Mouse (Mus musculus) Patski (cell line): ENCODE data around the gene Dhrs3. TPM values are rescaled to one million over a fixed set of nuclear protein-coding genes. Genes with fewer than 3 reads are reported as not detected.

Experiments
- ATAC-seq: fragments of 100-300 bp; one replicate; pipeline ENCODE4 v1.8.0; 2021
- CTCF ChIA-PET: fragments of 350-600 bp; sonication (Branson Sonifier 250); formaldehyde crosslinking; loops from one replicate; lab custom pipeline; 2022; ENCODE audit warnings: inconsistent platforms; lab: Charles Lee
- POLR2A ChIA-PET: fragments of 350-600 bp; sonication (Branson Sonifier 250); formaldehyde crosslinking; loops from one replicate; lab custom pipeline; 2022; ENCODE audit warnings: antibody characterized with exemption, inconsistent platforms; lab: Charles Lee
- DNase-seq: peaks from one replicate; pipeline ENCODE4 v3.0.0-alpha.2; 2011; ENCODE audit warnings: low read depth, low spot score
- H3K27me3 ChIP-seq: fragments of 371-371 bp; one replicate; pipeline ENCODE4 v1.5.1; 2021
- CTCF ChIP-seq: fragments of 100-300 bp; IDR thresholded peaks from one replicate; pipeline ENCODE4 v1.5.1; 2021
- in situ Hi-C: fragments of 300-500 bp; cut with MboI; formaldehyde crosslinking; loops from 3 replicates; pipeline ENCODE4 v1.11.1; 2018; ENCODE audit warnings: low pct_unique_long_range_greater_than_20kb, mixed read lengths
- polyA plus RNA-seq: library from polyadenylated mRNA; unstranded; gene quantifications from one replicate; pipeline ENCODE4 v1.2.3, GENCODE M21; 2021

The Dhrs3 gene
- polyA plus RNA-seq, 1 experiment from 2014 or later = 281 TPM

DNA sequence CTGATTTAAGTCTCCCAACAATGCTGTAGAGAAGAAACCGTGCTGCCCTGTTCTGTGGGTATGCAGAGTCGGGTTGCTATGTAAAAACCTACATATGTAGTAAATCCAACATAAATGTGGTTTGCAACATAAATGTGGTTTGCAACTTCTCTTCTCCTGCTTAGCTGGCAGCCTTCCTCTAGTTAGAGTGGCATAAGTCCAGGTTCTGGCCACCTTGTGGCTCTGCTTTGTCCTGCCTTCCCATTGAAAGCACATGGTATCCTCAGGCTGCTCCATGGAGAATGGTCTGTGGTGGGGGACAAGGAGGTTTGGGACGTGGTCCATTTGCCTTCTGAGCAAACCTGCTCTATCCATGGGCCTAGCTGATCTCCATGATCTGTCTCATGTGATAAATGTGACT lies 58.3 kb downstream of the Dhrs3 start:
- DNase-seq (no peak), ATAC-seq (no peak)
- CTCF ChIA-PET = interaction anchor here (2.8 kb wide), 1 partner anchor 42 kb away, joined by 7 read pairs; no protein-coding TSS in a partner anchor
- POLR2A ChIA-PET = interaction anchor here (0.9 to 2.0 kb wide), 4 partner anchors 17 to 49 kb away, joined by 3 to 9 read pairs (median 4); no protein-coding TSS in a partner anchor
- no peak for TF ChIP-seq CTCF
- no peaks in the 10 kb centered on the region for H3K27me3 ChIP-seq
- in situ Hi-C loops = no loop called here

DNA sequence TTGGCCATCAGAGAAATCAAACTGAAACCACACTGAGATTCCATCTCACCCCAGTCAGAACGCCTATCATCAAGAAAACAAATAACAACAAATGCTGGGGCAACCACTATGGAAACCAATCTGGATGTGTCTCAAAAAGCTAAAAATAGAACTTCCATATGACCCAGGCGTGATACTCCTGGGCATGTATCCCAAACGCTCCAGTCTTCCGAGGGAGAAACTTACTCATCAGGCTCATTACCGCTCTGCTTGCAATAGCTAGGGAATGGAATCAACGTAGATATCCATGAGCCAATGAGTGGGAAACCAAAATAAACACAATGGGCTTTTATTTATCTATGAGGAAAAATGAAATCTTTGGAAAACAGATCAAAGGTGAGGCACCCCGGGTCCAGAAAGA lies 59.2 kb downstream of the Dhrs3 start:
- in situ Hi-C loops = no loop called here
- CTCF ChIA-PET = no interaction called here
- no peak for TF ChIP-seq CTCF
- H3K27me3 ChIP-seq = no peaks in the 10 kb centered on the region
- DNase-seq (no peak), ATAC-seq (no peak)
- POLR2A ChIA-PET = interaction anchor here (0.8 kb wide), 1 partner anchor 57 kb away, joined by 3 read pairs; no protein-coding TSS in a partner anchor

DNA sequence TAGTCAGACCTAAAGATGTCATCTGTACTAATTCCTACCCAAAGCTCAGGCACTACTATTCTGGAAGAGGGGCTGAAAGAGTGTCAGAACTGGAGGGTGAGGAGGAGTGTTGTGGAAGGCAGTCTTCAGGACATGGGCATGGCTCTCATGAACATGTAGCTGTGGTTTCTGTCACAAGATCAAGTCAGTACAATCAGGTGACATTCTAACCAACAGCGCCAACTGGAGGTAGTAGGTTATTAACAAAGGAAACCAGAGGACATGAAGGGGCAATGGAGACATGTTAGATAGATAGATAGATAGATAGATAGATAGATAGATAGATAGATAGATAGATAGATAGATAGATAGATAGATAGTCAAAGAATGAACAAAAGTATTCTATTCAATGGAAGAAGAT lies 60.8 kb downstream of the Dhrs3 start:
- ATAC-seq = no peak
- ChIA-PET CTCF (interaction anchor here (1.2 kb wide), 1 partner anchor 39 kb away, joined by 3 read pairs; no protein-coding TSS in a partner anchor), POLR2A (interaction anchor here (1.2 kb wide), 1 partner anchor 39 kb away, joined by 3 read pairs; no protein-coding TSS in a partner anchor)
- in situ Hi-C loops = no loop called here
- no peak for TF ChIP-seq CTCF
- no peaks in the 10 kb centered on the region for H3K27me3 ChIP-seq
- no peak for DNase-seq

DNA sequence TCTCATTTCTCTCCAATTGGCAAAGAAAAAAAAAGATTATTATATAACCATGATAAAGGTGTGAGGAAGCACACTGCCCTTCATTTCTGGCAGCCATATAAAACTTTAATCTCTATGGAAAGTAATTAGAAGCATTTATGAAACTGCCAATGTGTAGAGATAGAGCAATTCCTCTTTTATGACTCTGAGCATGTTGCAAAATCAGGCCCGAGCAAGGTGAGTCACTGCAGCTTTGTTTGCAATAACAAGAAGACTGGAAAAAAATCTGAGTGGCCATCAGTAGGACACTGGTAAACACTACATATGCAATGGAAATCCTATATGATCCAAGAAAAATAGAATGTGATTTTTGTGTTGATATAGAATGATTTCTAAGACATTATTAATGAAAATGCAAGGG lies 63.2 kb downstream of the Dhrs3 start:
- H3K27me3 ChIP-seq = no peaks in the 10 kb centered on the region
- CTCF ChIA-PET = interaction anchor here (0.9 to 2.1 kb wide), 2 partner anchors 21 to 67 kb away, joined by 3 to 5 read pairs; no protein-coding TSS in a partner anchor
- DNase-seq = no peak
- TF ChIP-seq CTCF = no peak
- POLR2A ChIA-PET = no interaction called here
- in situ Hi-C loops = no loop called here
- no peak for ATAC-seq

DNA sequence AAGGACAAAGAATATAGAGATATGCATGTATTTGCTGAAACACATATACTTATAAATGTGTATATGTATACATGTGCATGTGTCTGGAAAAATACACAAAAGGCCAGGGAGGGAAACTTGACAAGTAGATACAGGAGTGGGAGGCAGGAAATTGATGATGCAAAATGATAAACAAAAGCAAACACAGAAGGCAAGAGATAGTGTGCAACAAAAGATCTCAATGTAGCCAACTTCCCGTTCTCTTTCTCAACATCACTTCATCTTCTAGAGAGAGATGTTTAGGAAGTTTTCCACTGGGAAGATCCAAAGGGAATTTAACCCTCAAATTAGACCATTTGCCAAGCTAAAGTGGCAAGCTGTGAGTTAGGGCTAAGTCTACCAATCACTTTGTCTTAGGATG lies 63.7 kb downstream of the Dhrs3 start:
- in situ Hi-C loops = no loop called here
- POLR2A ChIA-PET = interaction anchor here (1.1 kb wide), 1 partner anchor 62 kb away, joined by 4 read pairs; no protein-coding TSS in a partner anchor

DNA sequence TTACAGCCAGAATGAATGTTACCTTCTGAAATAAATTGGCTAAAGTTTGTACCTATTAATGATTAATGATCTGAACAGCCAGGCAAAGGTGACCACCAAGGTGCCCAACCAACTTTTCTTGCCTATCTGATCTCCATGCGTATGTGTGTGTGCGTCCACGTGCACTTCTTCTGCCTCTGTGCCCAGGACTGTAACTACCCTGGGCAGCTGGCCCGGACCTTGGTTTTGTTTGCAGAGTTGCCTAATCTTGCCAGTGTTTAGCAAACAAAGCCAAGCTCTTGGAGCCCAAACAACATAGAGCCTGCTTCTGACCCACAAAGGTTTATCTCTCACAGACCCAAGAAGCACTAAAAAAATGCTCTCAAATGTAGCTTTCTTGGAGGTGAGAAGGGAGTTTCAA lies 64.6 kb downstream of the Dhrs3 start:
- TF ChIP-seq CTCF = no peak
- DNase-seq (no peak), ATAC-seq (no peak)
- no peaks in the 10 kb centered on the region for H3K27me3 ChIP-seq
- POLR2A ChIA-PET = interaction anchor here (0.9 to 1.3 kb wide), 3 partner anchors 26 to 63 kb away, joined by 3 to 4 read pairs (median 4); no protein-coding TSS in a partner anchor
- CTCF ChIA-PET = interaction anchor here (1.1 to 2.1 kb wide), 6 partner anchors 11 to 67 kb away, joined by 3 to 6 read pairs (median 4); no protein-coding TSS in a partner anchor
- in situ Hi-C loops = no loop called here

More for the DNA sequence above, 63.7 kb downstream of the Dhrs3 start:
- DNase-seq (no peak), ATAC-seq (no peak)
- H3K27me3 ChIP-seq = no peaks in the 10 kb centered on the region
- TF ChIP-seq CTCF = no peak
- CTCF ChIA-PET = interaction anchor here (1.1 to 2.1 kb wide), 3 partner anchors 17 to 66 kb away, joined by 3 to 5 read pairs (median 4); no protein-coding TSS in a partner anchor

DNA sequence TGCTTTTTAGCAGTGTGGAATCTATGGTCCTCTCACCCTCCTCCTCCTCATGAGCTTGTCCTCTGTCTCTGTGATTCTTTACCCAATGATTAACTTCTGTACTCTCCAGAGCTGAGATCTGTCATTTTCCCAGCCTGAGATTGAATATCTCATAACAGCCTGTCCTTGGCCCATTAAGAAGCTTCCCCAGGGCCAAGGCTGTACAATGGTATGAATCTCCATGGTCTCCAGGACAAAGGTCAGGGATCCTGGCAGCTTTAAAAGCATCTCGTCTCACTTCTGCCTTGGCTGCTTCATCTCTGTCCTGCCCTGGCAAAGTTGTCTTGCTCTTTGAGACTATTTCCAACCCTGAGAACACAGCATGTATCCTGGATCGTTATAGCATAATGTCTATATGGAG lies 65.1 kb downstream of the Dhrs3 start:
- ATAC-seq = no peak
- H3K27me3 ChIP-seq = no peaks in the 10 kb centered on the region
- no peak for DNase-seq
- ChIA-PET POLR2A (interaction anchor here (0.9 to 1.3 kb wide), 2 partner anchors 26 to 40 kb away, joined by 3 to 4 read pairs; no protein-coding TSS in a partner anchor), CTCF (interaction anchor here (1.3 to 2.1 kb wide), 5 partner anchors 10 to 67 kb away, joined by 3 to 6 read pairs (median 4); no protein-coding TSS in a partner anchor)
- in situ Hi-C loops = no loop called here
- no peak for TF ChIP-seq CTCF

DNA sequence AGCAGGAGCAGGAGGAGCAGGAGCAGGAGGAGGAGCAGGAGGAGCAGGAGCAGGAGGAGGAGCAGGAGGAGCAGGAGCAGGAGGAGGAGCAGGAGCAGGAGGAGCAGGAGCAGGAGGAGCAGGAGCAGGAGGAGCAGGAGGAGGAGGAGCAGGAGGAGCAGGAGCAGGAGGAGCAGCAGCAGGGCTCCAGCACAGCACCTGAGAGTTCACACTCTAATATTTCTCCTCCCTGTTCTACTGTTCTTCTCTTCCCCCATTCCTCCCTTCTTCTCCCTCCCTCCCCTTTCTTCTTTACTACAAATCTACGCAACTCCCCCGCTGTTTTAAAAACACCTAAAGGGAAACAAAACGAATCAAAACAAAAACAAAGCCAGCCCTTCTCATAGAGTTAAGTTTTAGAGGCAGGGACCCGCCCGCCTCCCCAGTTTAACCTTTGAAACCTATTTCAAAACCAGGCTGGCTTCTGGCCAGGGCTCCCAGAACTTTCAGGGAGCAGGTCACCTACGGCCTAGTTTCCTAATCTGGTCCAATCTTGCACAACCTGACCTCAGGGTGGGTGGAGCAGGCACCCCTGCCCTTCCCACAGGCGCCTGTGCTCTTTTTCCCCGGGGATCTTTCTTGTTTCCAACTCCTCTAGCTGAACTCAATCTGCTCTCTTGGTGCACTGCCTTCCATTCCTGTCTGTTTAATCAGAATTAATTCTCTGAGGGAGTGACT lies 67.7 kb downstream of the Dhrs3 start:
- peak; percentile 35 for DNase-seq
- no peaks in the 10 kb centered on the region for H3K27me3 ChIP-seq
- ATAC-seq = peak; percentile 14
- in situ Hi-C loops = no loop called here
- POLR2A ChIA-PET = interaction anchor here (0.7 to 2.7 kb wide), 3 partner anchors 12 to 53 kb away, joined by 3 to 8 read pairs (median 5); no protein-coding TSS in a partner anchor
- CTCF ChIA-PET = no interaction called here
- no peak for TF ChIP-seq CTCF

DNA sequence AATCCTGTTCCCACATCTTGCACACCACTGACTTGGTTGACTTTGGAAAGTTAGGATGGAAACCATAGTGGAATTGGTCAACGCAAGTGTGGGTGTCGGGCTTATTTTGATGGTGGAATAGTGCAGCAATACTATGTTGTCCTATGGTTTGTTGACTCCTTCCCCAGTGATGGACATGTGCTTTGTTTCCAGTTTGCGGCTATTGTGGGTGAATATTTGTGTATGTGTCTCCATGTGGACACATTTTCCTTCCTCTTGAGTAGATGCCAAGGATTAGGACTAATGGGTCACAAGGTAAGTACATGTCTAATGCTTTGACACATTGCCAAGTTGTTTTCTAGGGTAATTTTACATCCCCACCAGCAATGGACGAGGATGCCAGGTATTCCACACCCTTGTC lies 68.6 kb downstream of the Dhrs3 start:
- CTCF ChIA-PET = interaction anchor here (0.6 to 2.4 kb wide), 2 partner anchors 12 to 39 kb away, joined by 3 to 12 read pairs; no protein-coding TSS in a partner anchor
- H3K27me3 ChIP-seq = no peaks in the 10 kb centered on the region
- peak; percentile 93 for DNase-seq
- POLR2A ChIA-PET = interaction anchor here (1.5 to 2.7 kb wide), 3 partner anchors 32 to 67 kb away, joined by 4 to 8 read pairs (median 5); no protein-coding TSS in a partner anchor
- in situ Hi-C loops = no loop called here
- ATAC-seq = peak; percentile 75
- TF ChIP-seq CTCF = no peak

DNA sequence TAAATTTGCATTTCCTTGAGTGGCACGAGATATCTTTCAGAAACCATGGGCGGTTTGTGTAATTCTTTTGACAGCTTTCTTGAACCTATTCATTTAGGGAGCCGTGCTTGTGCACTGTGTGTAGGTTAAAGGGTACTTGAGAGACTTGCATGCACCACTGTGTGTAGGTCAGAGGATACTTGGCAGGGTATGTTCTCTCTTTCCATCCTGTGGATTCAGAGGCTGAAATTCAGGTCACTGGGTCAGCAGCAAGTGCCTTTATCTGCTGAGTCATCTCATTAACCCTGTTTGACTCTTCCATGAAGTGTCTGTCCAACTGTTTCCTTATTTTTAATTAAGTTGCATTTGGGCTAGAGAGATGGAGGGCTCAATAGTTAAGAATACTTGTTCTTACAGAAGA lies 69.1 kb downstream of the Dhrs3 start:
- DNase-seq = no peak
- in situ Hi-C loops = no loop called here
- ATAC-seq = no peak
- TF ChIP-seq CTCF = no peak
- CTCF ChIA-PET = interaction anchor here (0.6 to 2.4 kb wide), 4 partner anchors 13 to 49 kb away, joined by 3 to 12 read pairs (median 6); no protein-coding TSS in a partner anchor
- POLR2A ChIA-PET = interaction anchor here (0.8 to 2.7 kb wide), 4 partner anchors 9 to 67 kb away, joined by 3 to 8 read pairs (median 4); no protein-coding TSS in a partner anchor
- H3K27me3 ChIP-seq = no peaks in the 10 kb centered on the region
